Mouse (Mus musculus) layer of hippocampus, postnatal 36 days (tissue): ENCODE data around the gene Kalrn. TPM values are rescaled to one million over a fixed set of nuclear protein-coding genes. Genes with fewer than 3 reads are reported as not detected.

ENCODE experiments used
- DNase-seq, 2 experiments: peaks; one replicate each; pipeline ENCODE4 v3.0.0; 2022
- total RNA-seq, 2 experiments: library from RNA; stranded (reverse); gene quantifications; 2 replicates each; pipeline ENCODE4 v1.2.3; 2021

Kalrn gene
- total RNA-seq, 2 experiments from 2014 or later, result 472 to 547 TPM

DNA sequence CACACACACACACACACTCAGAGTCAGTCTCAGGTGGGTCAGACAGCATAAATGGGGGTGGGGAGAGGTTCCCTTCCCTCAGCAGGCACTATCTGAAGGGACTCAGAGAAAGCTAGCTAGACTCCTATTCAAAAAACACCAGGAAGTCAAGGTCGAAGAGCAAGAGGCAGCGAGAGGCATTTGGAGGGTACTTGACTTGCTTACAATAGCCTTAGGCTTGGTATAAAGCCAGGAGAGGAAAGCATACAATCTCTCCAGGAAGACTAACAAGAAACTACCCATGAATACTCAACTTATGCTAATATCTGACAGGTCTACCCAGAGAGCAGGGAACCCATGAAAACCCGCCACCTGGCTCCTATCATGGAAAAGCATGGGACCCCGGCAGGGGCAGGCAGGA lies 543.0 kb downstream of the Kalrn start:
- DNase-seq, result no peak

DNA sequence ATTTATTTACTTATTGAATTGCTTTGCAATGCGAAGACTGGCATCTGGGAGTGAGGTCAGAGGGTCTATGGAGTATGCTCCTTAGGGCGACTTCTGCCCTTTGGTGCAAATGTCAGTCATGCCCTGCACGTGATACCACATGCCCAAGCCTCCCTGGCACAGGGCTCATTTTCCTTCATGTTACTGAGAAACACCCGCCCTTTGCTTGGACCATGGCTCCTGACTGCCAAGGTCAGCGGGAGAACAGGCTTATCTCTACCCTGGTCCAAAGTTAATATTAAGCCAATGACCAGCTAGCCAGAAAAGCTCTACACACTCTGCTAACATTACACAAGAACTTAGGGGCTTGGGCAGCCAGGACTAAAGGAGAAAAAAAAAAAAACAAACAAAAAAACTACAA lies 543.5 kb downstream of the Kalrn start:
- DNase-seq, result no peak

DNA sequence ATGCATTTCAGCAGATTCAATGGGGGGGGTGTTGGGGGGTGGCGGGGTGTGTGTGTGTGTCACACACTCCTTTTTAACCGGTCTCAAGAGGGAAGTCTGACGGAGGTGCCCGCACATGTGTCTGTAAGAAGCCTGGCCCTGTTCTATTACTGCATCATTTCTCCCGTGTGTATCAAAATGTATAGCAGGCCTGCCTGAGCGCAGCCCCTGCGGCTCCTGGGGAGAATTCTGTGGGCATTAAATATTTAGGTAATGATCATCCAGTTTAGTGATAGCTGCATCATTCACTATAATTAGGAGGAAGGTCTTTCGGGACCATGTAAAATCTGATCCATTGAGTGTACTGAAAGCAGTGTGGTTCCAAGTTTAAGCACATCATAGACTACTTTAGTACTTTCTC lies 556.1 kb downstream of the Kalrn start:
- no peak for DNase-seq

- DNase-seq, result no peak
These were observed 561.1 kb downstream of the Kalrn start for GRCm38 (mm10) chr16:34011991-34012845.

- DNase-seq, result no peak
These were observed 563.8 kb downstream of the Kalrn start for GRCm38 (mm10) chr16:34009567-34009966.

DNA sequence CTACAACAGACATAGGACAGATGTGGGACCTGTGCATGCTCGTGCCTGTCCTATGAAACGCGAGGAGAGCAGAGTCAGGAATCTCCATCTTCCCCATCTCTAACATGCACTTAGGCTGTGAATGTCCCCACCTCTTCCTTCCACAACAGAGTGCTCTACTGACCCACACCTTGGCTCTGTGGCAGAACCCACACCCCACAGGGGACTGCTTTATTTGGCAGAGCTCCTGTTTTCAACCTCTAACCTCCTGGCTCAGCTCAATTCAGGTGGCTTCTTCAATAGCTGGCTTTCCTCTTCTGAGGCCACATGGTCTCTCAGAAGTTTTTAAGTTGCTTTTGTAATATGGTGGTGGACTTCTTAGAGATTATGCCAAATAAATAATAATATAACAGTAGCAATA lies 567.3 kb downstream of the Kalrn start:
- DNase-seq, result no peak

GRCm38 (mm10) chr16:34004128-34004578 lies 569.2 kb downstream of the Kalrn start:
- peak in 1 of 2 experiments; percentile 43 for DNase-seq

DNA sequence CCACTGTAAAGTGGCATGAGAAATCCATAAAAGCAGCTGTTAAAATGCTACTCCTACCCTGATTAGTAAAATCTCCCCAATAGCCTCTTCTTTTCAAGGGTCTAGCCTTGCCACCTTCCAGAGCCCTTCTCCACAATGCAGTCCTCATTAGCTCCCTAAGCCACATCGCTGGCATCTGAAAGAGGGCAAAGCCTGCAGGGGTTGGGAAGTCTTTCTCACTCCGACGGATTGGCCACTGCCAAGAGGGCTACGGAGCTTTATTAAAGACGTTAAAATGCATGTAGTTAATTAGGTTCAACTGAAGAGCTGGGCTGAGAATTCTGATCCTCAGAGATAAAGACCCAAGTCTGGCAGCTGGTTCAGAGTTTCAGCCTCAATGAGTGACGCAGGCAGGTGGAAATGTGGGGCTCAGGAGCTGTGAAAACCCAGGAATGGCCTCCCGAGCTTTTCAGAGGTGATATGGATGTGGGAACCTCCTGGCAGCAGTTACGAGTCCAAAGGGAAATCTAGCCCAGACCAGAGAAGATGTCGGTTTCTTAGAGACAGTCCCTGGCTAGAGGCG lies 569.7 kb downstream of the Kalrn start:
- DNase-seq, result no peak

GRCm38 (mm10) chr16:34000715-34001114 lies 572.6 kb downstream of the Kalrn start:
- no peak for DNase-seq

GRCm38 (mm10) chr16:33999388-33999787 lies 573.9 kb downstream of the Kalrn start:
- peak in 1 of 2 experiments; percentile 47 for DNase-seq

- no peak for DNase-seq
These were observed 575.3 kb downstream of the Kalrn start for GRCm38 (mm10) chr16:33998011-33998410.

DNA sequence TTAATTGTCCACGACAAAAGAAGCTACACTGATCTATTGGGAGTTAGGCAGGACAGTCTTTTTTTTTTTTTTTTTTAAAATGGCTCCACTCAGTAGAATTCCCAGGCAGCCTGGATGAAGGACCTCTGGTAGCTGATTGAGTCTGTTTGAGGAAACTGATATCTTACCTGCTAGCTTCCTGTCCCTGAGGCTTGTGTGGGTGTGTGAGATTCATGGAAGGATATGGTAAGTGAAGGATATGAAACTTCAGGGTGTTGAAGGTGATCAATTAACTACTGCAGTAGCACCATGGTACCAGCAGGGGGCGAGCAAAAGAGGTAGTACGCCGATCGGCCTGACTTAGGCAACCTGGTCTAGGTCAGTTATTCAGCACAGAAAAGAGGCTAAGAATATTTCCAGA lies 577.3 kb downstream of the Kalrn start:
- DNase-seq, result no peak

DNA sequence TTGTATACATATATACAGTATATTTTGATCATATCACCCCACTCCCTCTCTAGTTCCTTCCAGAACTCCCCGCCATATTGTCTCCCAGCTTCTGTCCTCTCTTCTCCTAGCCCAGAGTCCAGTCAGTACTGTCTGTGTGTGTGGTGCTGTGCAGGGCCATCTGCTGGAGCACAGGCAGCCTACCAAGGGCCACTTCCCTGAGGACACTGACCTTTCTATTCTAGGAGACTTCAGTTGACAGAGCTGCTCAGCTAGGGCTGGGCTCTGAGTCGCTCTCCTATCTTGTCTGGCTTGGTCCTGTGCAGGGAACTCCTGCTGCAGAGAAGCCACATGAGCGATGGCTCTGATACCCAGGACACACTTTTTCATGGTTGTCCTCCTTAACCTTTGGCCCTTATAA lies 577.8 kb downstream of the Kalrn start:
- DNase-seq, result no peak

DNA sequence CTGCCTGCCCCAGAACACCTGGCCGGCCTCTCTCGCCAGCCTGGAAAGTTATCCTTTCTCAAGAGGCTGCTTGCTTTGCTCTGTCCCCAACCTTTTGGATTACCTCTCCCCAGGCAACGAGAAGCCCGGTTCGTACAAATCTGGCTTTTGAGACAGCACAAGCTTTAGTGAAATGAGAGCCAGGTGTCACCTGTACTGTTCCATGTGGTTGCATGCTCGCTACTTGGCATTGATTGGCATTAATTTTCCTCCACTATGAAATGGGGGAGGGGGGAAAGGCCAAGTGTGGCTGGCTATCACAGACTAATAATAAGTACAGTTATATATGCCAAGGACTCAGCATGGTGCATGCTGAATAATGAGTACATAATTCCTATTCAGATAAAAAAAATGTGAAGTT lies 579.0 kb downstream of the Kalrn start:
- no peak for DNase-seq

DNA sequence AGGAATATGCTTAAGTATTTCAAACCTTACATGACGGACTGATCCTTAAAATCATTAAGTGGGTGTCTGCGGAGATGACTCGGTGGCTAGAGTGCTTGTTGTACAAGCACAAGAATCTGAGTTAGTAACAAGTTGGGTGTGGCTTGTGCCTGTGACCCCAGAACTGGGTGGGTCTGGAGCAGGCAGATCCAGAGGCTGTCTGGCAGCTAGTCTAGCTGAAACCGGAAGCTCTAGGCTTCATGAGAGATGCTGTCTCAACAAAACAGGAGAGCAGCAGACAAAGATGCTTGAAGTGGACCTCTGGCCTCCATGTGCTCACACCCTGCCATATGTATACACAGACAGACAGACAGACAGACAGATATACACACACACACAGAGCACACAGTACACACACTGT lies 582.6 kb downstream of the Kalrn start:
- DNase-seq, result no peak

GRCm38 (mm10) chr16:33989106-33989505 lies 584.2 kb downstream of the Kalrn start:
- no peak for DNase-seq

DNA sequence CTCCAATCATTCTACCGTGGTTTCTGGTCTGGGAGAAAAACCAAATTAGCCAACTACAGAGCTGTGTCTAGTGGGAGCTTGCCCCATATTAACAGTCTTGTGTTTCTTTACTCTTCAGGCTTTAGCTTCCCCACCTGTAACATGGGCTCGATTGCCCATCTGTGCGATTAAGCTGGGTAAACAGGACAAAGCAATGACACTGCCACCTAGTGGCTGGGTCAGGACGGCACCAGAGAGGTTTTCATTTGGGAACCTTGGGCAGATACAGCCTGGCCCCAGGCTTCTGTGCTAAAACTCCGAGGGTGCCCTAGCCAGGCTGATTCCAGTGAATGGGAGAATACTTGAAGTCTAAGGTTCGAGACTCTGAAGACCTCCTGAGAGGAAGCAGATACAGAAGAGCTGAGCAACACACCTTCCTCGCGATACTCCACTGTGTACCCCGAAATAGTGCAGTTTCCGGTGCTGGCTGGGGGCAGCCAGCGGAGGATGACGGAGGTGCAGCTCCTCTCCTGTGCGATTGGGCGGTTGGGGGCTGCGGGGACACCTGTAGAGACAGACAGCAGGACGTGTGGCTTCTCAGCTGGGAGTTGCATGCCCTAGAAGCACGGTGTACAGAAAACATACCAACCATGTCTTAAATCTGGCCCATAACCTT lies 584.8 kb downstream of the Kalrn start:
- no peak for DNase-seq

DNA sequence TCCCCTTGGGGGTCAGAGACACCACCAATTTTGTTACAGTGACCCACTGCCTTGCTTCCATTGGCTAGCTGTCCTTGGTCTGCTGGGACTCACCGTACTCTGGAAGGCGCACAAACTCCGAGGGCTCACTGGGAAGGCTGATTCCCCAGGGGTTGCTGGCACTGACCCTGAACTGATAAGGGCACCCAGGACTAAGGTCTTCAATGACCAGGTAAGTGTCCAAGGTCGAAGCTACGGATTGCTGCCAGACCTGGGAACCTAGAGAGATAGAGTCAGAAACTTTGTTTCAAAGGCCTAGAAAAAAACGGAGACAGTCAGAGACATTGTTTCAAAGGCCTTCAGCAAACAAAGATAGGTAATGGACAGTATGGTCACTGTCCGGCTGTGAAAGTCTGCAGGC lies 586.3 kb downstream of the Kalrn start:
- DNase-seq, result no peak

DNA sequence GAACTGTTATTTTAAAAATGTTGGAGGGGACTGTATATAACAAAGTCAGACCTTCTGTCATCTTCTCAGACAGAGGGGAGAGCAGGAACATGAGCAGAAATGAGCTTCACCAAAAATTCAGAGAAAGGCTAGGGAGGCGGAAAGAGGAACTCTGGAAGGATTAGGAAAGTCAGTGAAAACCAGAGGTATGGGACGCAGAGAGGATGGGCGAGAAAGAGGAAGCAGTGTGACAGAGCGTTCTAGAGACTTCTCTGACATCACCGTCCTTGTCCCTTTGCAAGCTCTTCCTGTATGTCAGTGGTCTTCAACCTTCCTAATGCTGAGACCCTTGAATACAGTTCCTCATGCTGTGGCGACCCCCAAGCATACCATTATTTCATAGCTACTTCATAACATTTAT lies 588.0 kb downstream of the Kalrn start:
- DNase-seq, result no peak

GRCm38 (mm10) chr16:33983712-33984111 lies 589.6 kb downstream of the Kalrn start:
- no peak for DNase-seq

DNA sequence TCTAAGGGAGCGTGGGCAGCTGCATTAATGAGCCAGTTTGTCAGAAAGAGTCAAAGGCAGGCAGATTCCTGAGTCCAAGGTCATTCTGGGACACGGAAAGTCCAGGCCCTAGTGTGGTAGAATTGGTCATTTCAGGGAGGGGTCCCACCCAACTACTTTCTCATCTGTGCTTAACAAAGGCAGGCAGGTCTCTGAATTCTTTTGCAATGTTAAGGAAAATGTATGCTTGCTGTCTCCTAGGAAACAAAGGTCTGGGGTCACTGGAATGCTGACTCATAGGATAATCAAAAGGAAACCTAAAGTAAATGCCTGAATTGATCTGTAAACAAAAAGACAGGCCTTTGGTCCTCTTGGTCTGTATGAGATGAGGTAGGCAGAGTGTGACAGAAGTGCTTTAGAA lies 593.5 kb downstream of the Kalrn start:
- DNase-seq, result no peak

- DNase-seq, result no peak
These were observed 606.1 kb downstream of the Kalrn start for GRCm38 (mm10) chr16:33967283-33967640.

GRCm38 (mm10) chr16:33966538-33967282 lies 606.6 kb downstream of the Kalrn start, which contains the start of gene Umps:
Gene Umps (minus strand): TSS chr16:33967038.
- peak; percentile 81 to 82 for DNase-seq
